Mouse (Mus musculus) olfactory bulb, adult 2 months (tissue): ENCODE measurements around the gene Casp8ap2. TPM values are rescaled to one million over a fixed set of nuclear protein-coding genes. Genes with fewer than 3 reads are reported as not detected.

Experiments used
- H3K27ac ChIP-seq: fragments of 200-500 bp; 2 replicates; pipeline ENCODE4 v1.5.1; 2012; ENCODE audit warnings: low read depth, low read length; ENCODE audit not compliant: insufficient read depth
- H3K4me1 ChIP-seq: fragments of 200-500 bp; 2 replicates; pipeline ENCODE4 v1.6.1; 2012; ENCODE audit warnings: low read length; ENCODE audit not compliant: control insufficient read depth, insufficient read depth
- H3K4me3 ChIP-seq: fragments of 200-500 bp; 2 replicates; pipeline ENCODE4 v1.5.1; 2012; ENCODE audit warnings: mild to moderate bottlenecking, low read depth, low read length, moderate library complexity; ENCODE audit not compliant: insufficient read depth
- CTCF ChIP-seq: fragments of 200-500 bp; IDR thresholded peaks from 2 replicates; pipeline ENCODE4 v1.5.1; 2012; ENCODE audit warnings: low read depth, mild to moderate bottlenecking, low read length, moderate library complexity; ENCODE audit not compliant: insufficient read depth
- POLR2A ChIP-seq: fragments of 200-500 bp; IDR thresholded peaks from 2 replicates; pipeline ENCODE4 v1.6.1; 2012; ENCODE audit warnings: mild to moderate bottlenecking, low read depth, low read length, moderate library complexity; ENCODE audit not compliant: insufficient read depth
- WGBS: fragments of 180-500 bp; shearing (Covaris S2); methylation state at CpG from one replicate; pipeline ENCODE4 v1.1.7; 2018; 5-methylcytosine and 5-hydroxymethylcytosine counted together
- polyA plus RNA-seq: library from polyadenylated mRNA; stranded (reverse); fragments of >200 nt; gene quantifications from 2 replicates; pipeline ENCODE4 v1.2.4, GENCODE M21; 2012; ENCODE audit warnings: low replicate concordance; ENCODE audit not compliant: missing spikeins, insufficient read depth, insufficient read length

The Casp8ap2 gene
- polyA plus RNA-seq, 1 experiment = not detected

GRCm38 (mm10) chr4:32656146-32656904 is 41.1 kb downstream of the Casp8ap2 start:
- peak overlapping the region; percentile 25; the same call in 1 of the 2 replicates for H3K27ac ChIP-seq
- peaks cover 3% of the 10 kb centered on the region for H3K4me1 ChIP-seq
- H3K4me3 ChIP-seq = peak overlapping the region; percentile 94
- TF ChIP-seq POLR2A (no peak), CTCF (no peak)
- 56% methylated on average over 11 of the region's 11 CpGs for WGBS

GRCm38 (mm10) chr4:32656918-32657662 is 41.8 kb downstream of the Casp8ap2 start, which contains the start of gene Mdn1:
Gene Mdn1 (plus strand): TSS chr4:32657119.
- peak within 1 kb of the TSS; percentile 25; the same call in 1 of the 2 replicates for H3K27ac ChIP-seq
- under 1% methylated on average over 68 of the region's 68 CpGs for WGBS

GRCm38 (mm10) chr4:32665843-32666242 is 50.6 kb downstream of the Casp8ap2 start:
- no peak overlapping the region for H3K4me3 ChIP-seq
- no peaks in the 10 kb centered on the region for H3K4me1 ChIP-seq
- 81% methylated on average over 4 of the region's 4 CpGs for WGBS
- no peak overlapping the region for H3K27ac ChIP-seq
- TF ChIP-seq CTCF (no peak), POLR2A (no peak)

More at GRCm38 (mm10) chr4:32656918-32657662, 41.8 kb downstream of the Casp8ap2 start, which contains the start of gene Mdn1:
- peak; percentile 34; the same call in 1 of the 2 replicates for TF ChIP-seq POLR2A
- TF ChIP-seq CTCF = 0 out of 2 replicates have a peak, but pooled peaks have one; percentile 7
- Histone ChIP-seq H3K4me3 (peak within 1 kb of the TSS; percentile 94), H3K4me1 (peaks cover 3% of the 10 kb centered on the region)

- Histone ChIP-seq H3K4me1 (no peaks in the 10 kb centered on the region), H3K4me3 (no peak overlapping the region), H3K27ac (no peak overlapping the region)
- 86% methylated on average over 1 of the region's 1 CpGs for WGBS
- TF ChIP-seq POLR2A = no peak
- no peak for TF ChIP-seq CTCF
Observed at GRCm38 (mm10) chr4:32668291-32668690, 53.0 kb downstream of the Casp8ap2 start.

GRCm38 (mm10) chr4:32669825-32670224 is 54.6 kb downstream of the Casp8ap2 start:
- 79% methylated on average over 2 of the region's 2 CpGs for WGBS
- no peak for TF ChIP-seq POLR2A
- no peak for TF ChIP-seq CTCF
- Histone ChIP-seq H3K4me1 (no peaks in the 10 kb centered on the region), H3K27ac (no peak overlapping the region), H3K4me3 (no peak overlapping the region)

GRCm38 (mm10) chr4:32674025-32674424 is 58.8 kb downstream of the Casp8ap2 start:
- no peak overlapping the region for H3K27ac ChIP-seq
- 87% methylated on average over 2 of the region's 2 CpGs for WGBS
- H3K4me1 ChIP-seq = no peaks in the 10 kb centered on the region
- TF ChIP-seq POLR2A (no peak), CTCF (no peak)
- no peak overlapping the region for H3K4me3 ChIP-seq

- 95% methylated on average over 3 of the region's 3 CpGs for WGBS
- H3K4me3 ChIP-seq = no peak overlapping the region
- no peak overlapping the region for H3K27ac ChIP-seq
- TF ChIP-seq CTCF = no peak
- no peak for TF ChIP-seq POLR2A
- no peaks in the 10 kb centered on the region for H3K4me1 ChIP-seq
Observed at GRCm38 (mm10) chr4:32677471-32677870, 62.2 kb downstream of the Casp8ap2 start.

- TF ChIP-seq CTCF (no peak), POLR2A (no peak)
- Histone ChIP-seq H3K4me3 (no peak overlapping the region), H3K4me1 (no peaks in the 10 kb centered on the region), H3K27ac (no peak overlapping the region)
- 79% methylated on average over 3 of the region's 3 CpGs for WGBS
Observed at GRCm38 (mm10) chr4:32680843-32681242, 65.6 kb downstream of the Casp8ap2 start.

GRCm38 (mm10) chr4:32682471-32682870 is 67.2 kb downstream of the Casp8ap2 start:
- no peak for TF ChIP-seq CTCF
- TF ChIP-seq POLR2A = no peak
- no peak overlapping the region for H3K4me3 ChIP-seq
- WGBS = 40% methylated on average over 4 of the region's 4 CpGs
- no peak overlapping the region for H3K27ac ChIP-seq
- no peaks in the 10 kb centered on the region for H3K4me1 ChIP-seq
